Mouse (Mus musculus) liver, embryonic 13.5 days (tissue): Measurements from ENCODE around the gene Dync2li1. TPM values are rescaled to one million over a fixed set of nuclear protein-coding genes. Genes with fewer than 3 reads are reported as not detected.

ENCODE experiments used
- ATAC-seq: fragments of 200-750 bp; cut with Nextera tagmentation; 2 replicates; pipeline ENCODE4 v1.8.0; 2017; ENCODE audit warnings: low read depth, mild to moderate bottlenecking, moderate number of reproducible peaks, moderate library complexity
- DNase-seq: peaks from one replicate; pipeline ENCODE4 v3.0.0; 2022
- H3K27ac ChIP-seq: fragments of 300-500 bp; sonication (generic); 2 replicates; pipeline ENCODE4 v1.5.1; 2015; ENCODE audit warnings: moderate library complexity, mild to moderate bottlenecking, inconsistent platforms
- H3K27me3 ChIP-seq: fragments of 300-500 bp; sonication (generic); 2 replicates; pipeline ENCODE4 v1.6.1; 2015; ENCODE audit warnings: mild to moderate bottlenecking, inconsistent platforms
- H3K36me3 ChIP-seq: fragments of 300-500 bp; sonication (generic); 2 replicates; pipeline ENCODE4 v1.6.1; 2015; ENCODE audit warnings: mild to moderate bottlenecking, inconsistent platforms
- H3K4me1 ChIP-seq: fragments of 300-500 bp; sonication (generic); replicated peaks from 2 replicates; pipeline ENCODE4 v1.6.1; 2015; ENCODE audit warnings: inconsistent platforms
- H3K4me2 ChIP-seq: fragments of 300-500 bp; sonication (generic); 2 replicates; pipeline ENCODE4 v1.6.1; 2015; ENCODE audit warnings: inconsistent platforms, mild to moderate bottlenecking, moderate library complexity
- H3K4me3 ChIP-seq: fragments of 300-500 bp; sonication (generic); replicated peaks from 2 replicates; pipeline ENCODE4 v1.5.1; 2015; ENCODE audit warnings: mild to moderate bottlenecking, inconsistent platforms
- H3K9ac ChIP-seq: fragments of 300-500 bp; sonication (generic); 2 replicates; pipeline ENCODE4 v1.6.1; 2015; ENCODE audit warnings: mild to moderate bottlenecking, inconsistent platforms
- H3K9me3 ChIP-seq: fragments of 300-500 bp; sonication (generic); replicated peaks from 2 replicates; pipeline ENCODE4 v1.6.1; 2016; ENCODE audit warnings: inconsistent platforms
- whole genome bisulfite sequencing: fragments of 180-500 bp; shearing (Covaris S2); methylation state at CpG from one replicate; pipeline ENCODE4 v1.1.7; 2015; ENCODE audit not compliant: insufficient replicate concordance; 5-methylcytosine and 5-hydroxymethylcytosine counted together
- polyA plus RNA-seq: library from polyadenylated mRNA; unstranded; fragments of >200 nt; fragmentation: Nextera tagmentation; extraction: Ambion mirVana; gene quantifications from 2 replicates; pipeline ENCODE4 v1.2.1, GENCODE M21; 2015

Dync2li1 gene
- polyA plus RNA-seq, 1 experiment from 2014 or later, result 2.5 TPM

GRCm38 (mm10) chr17:84628611-84629010 lies 2.3 kb downstream of the Dync2li1 start:
- DNase-seq, result no peak
- Histone ChIP-seq H3K27ac (no peak overlapping the region), H3K9ac (no peak overlapping the region), H3K36me3 (no peaks in the 10 kb centered on the region), H3K4me3 (no peak overlapping the region), H3K9me3 (no peaks in the 10 kb centered on the region), H3K4me1 (peaks cover 9% of the 10 kb centered on the region; the same call in 1 of the 2 replicates), H3K27me3 (no peaks in the 10 kb centered on the region), H3K4me2 (no peak overlapping the region)
- ATAC-seq, result no peak
- WGBS, result 69% methylated on average over 9 of the region's 9 CpGs

- peaks cover 2% of the 10 kb centered on the region; the same call in 1 of the 2 replicates for H3K4me1 ChIP-seq
- H3K36me3 ChIP-seq, result no peaks in the 10 kb centered on the region
- no peaks in the 10 kb centered on the region for H3K27me3 ChIP-seq
- ATAC-seq (no peak), DNase-seq (no peak)
- H3K4me2 ChIP-seq, result no peak overlapping the region
- H3K9ac ChIP-seq, result no peak overlapping the region
- H3K4me3 ChIP-seq, result no peak overlapping the region
- WGBS, result 72% methylated on average over 6 of the region's 6 CpGs
- H3K9me3 ChIP-seq, result no peaks in the 10 kb centered on the region
- H3K27ac ChIP-seq, result no peak overlapping the region
Measured at GRCm38 (mm10) chr17:84631836-84632235, 5.5 kb downstream of the Dync2li1 start.

GRCm38 (mm10) chr17:84633443-84633842 lies 7.1 kb downstream of the Dync2li1 start:
- 35% methylated on average over 13 of the region's 13 CpGs for WGBS
- ATAC-seq, result no peak

GRCm38 (mm10) chr17:84636328-84636727 lies 10.0 kb downstream of the Dync2li1 start:
- Histone ChIP-seq H3K4me2 (no peak overlapping the region), H3K27me3 (no peaks in the 10 kb centered on the region), H3K4me1 (no peaks in the 10 kb centered on the region), H3K36me3 (no peaks in the 10 kb centered on the region), H3K9ac (no peak overlapping the region), H3K27ac (no peak overlapping the region), H3K9me3 (no peaks in the 10 kb centered on the region), H3K4me3 (no peak overlapping the region)
- WGBS, result 68% methylated on average over 8 of the region's 8 CpGs
- ATAC-seq (no peak), DNase-seq (no peak)

More at GRCm38 (mm10) chr17:84633443-84633842, 7.1 kb downstream of the Dync2li1 start:
- Histone ChIP-seq H3K9me3 (no peaks in the 10 kb centered on the region), H3K36me3 (no peaks in the 10 kb centered on the region), H3K4me3 (no peak overlapping the region), H3K9ac (no peak overlapping the region), H3K4me1 (no peaks in the 10 kb centered on the region), H3K27me3 (no peaks in the 10 kb centered on the region), H3K27ac (no peak overlapping the region), H3K4me2 (no peak overlapping the region; the same call in 1 of the 2 replicates)
- DNase-seq, result no peak

- no peaks in the 10 kb centered on the region for H3K4me1 ChIP-seq
- H3K4me3 ChIP-seq, result no peak overlapping the region
- H3K4me2 ChIP-seq, result no peak overlapping the region
- no peak overlapping the region for H3K27ac ChIP-seq
- 71% methylated on average over 6 of the region's 6 CpGs for WGBS
- DNase-seq (no peak), ATAC-seq (no peak)
- no peaks in the 10 kb centered on the region for H3K9me3 ChIP-seq
- H3K36me3 ChIP-seq, result no peaks in the 10 kb centered on the region
- H3K27me3 ChIP-seq, result no peaks in the 10 kb centered on the region
- H3K9ac ChIP-seq, result no peak overlapping the region
Measured at GRCm38 (mm10) chr17:84637971-84638370, 11.7 kb downstream of the Dync2li1 start.

GRCm38 (mm10) chr17:84639796-84640378 lies 13.6 kb downstream of the Dync2li1 start:
- no peak for ATAC-seq
- no peaks in the 10 kb centered on the region for H3K27me3 ChIP-seq
- WGBS, result 65% methylated on average over 10 of the region's 10 CpGs
- H3K36me3 ChIP-seq, result no peaks in the 10 kb centered on the region
- H3K4me2 ChIP-seq, result no peak overlapping the region
- no peaks in the 10 kb centered on the region for H3K4me1 ChIP-seq
- H3K9me3 ChIP-seq, result no peaks in the 10 kb centered on the region
- no peak overlapping the region for H3K4me3 ChIP-seq
- DNase-seq, result no peak
- H3K9ac ChIP-seq, result no peak overlapping the region
- H3K27ac ChIP-seq, result no peak overlapping the region

GRCm38 (mm10) chr17:84641893-84642292 lies 15.6 kb downstream of the Dync2li1 start:
- Histone ChIP-seq H3K9ac (no peak overlapping the region), H3K4me1 (peaks cover 6% of the 10 kb centered on the region; the same call in 1 of the 2 replicates), H3K4me2 (no peak overlapping the region), H3K27me3 (no peaks in the 10 kb centered on the region), H3K4me3 (no peak overlapping the region), H3K9me3 (no peaks in the 10 kb centered on the region), H3K27ac (no peak overlapping the region), H3K36me3 (no peaks in the 10 kb centered on the region)
- ATAC-seq, result no peak
- WGBS, result 20% methylated on average over 3 of the region's 3 CpGs
- no peak for DNase-seq

- no peak for DNase-seq
- no peak overlapping the region for H3K4me3 ChIP-seq
- WGBS, result 79% methylated on average over 9 of the region's 9 CpGs
- no peaks in the 10 kb centered on the region for H3K36me3 ChIP-seq
- H3K27me3 ChIP-seq, result no peaks in the 10 kb centered on the region
- H3K9ac ChIP-seq, result no peak overlapping the region
- H3K4me1 ChIP-seq, result peaks cover 9% of the 10 kb centered on the region; the same call in 1 of the 2 replicates
- ATAC-seq, result no peak
- H3K4me2 ChIP-seq, result no peak overlapping the region
- no peaks in the 10 kb centered on the region for H3K9me3 ChIP-seq
- H3K27ac ChIP-seq, result no peak overlapping the region
Measured at GRCm38 (mm10) chr17:84642324-84642723, 16.0 kb downstream of the Dync2li1 start.

- Histone ChIP-seq H3K4me1 (peaks cover 9% of the 10 kb centered on the region; the same call in 1 of the 2 replicates), H3K27me3 (no peaks in the 10 kb centered on the region), H3K9ac (no peak overlapping the region), H3K4me2 (no peak overlapping the region), H3K9me3 (no peaks in the 10 kb centered on the region), H3K27ac (no peak overlapping the region), H3K36me3 (no peaks in the 10 kb centered on the region), H3K4me3 (no peak overlapping the region)
- DNase-seq (no peak), ATAC-seq (no peak)
- 43% methylated on average over 16 of the region's 16 CpGs for WGBS
Measured at GRCm38 (mm10) chr17:84644292-84645050, 18.2 kb downstream of the Dync2li1 start.

GRCm38 (mm10) chr17:84645119-84645518 lies 18.8 kb downstream of the Dync2li1 start:
- Histone ChIP-seq H3K4me3 (no peak overlapping the region), H3K9ac (no peak overlapping the region), H3K4me1 (peaks cover 9% of the 10 kb centered on the region; the same call in 1 of the 2 replicates), H3K36me3 (no peaks in the 10 kb centered on the region), H3K27me3 (no peaks in the 10 kb centered on the region), H3K9me3 (no peaks in the 10 kb centered on the region), H3K27ac (no peak overlapping the region), H3K4me2 (no peak overlapping the region)
- WGBS, result 42% methylated on average over 9 of the region's 9 CpGs
- ATAC-seq (no peak), DNase-seq (no peak)

- Histone ChIP-seq H3K27me3 (no peaks in the 10 kb centered on the region), H3K4me1 (peaks cover 9% of the 10 kb centered on the region; the same call in 1 of the 2 replicates), H3K9me3 (no peaks in the 10 kb centered on the region), H3K36me3 (no peaks in the 10 kb centered on the region), H3K9ac (no peak overlapping the region), H3K4me2 (no peak overlapping the region), H3K27ac (no peak overlapping the region), H3K4me3 (no peak overlapping the region)
- WGBS, result 13% methylated on average over 3 of the region's 7 CpGs
- ATAC-seq (no peak), DNase-seq (no peak)
Measured at GRCm38 (mm10) chr17:84645894-84646293, 19.6 kb downstream of the Dync2li1 start.
